Mouse (Mus musculus): ENCODE measurements around the gene Rnf7. TPM values are rescaled to one million over a fixed set of nuclear protein-coding genes. Genes with fewer than 3 reads are reported as not detected.

Gene Rnf7
- polyA plus RNA-seq, 1 experiment from 2014 or later = 205 TPM

DNA sequence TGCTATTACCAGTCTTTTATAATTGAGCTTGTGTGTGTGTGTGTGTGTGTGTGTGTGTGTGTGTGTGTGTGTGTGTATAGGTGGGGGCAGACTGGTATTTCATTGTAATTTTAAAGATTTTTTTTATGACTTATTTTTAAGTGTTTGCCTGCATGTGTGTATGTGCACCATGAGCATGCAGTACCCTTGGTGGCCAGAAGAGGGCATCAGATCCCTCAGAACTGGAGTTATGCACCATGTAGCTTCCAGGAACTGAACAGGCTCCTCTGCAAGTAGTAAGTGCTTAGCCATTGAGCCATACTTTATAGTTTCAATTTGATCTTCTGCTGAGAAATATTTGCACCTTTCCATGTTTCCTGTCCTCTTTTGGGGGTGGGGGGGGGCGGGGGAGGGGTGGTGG, 16.9 kb downstream of the Rnf7 start:
- H3K27me3 ChIP-seq = no peaks in the 10 kb centered on the region
- H3K9ac ChIP-seq = no peak overlapping the region
- H3K36me3 ChIP-seq = no peaks in the 10 kb centered on the region
- H3K27ac ChIP-seq (replicated peaks) = no peak overlapping the region
- H3K9me3 ChIP-seq = no peaks in the 10 kb centered on the region
- no peak overlapping the region for H3K4me2 ChIP-seq
- 0 out of 2 replicates have a peak, but pooled peaks cover 3% of the 10 kb centered on the region for H3K4me1 ChIP-seq (replicated peaks)
- ATAC-seq (ENCODE audit: low FRiP score, low read depth) = no peak
- WGBS = 60% methylated on average over 1 of the region's 1 CpGs
- no peak overlapping the region for H3K4me3 ChIP-seq

DNA sequence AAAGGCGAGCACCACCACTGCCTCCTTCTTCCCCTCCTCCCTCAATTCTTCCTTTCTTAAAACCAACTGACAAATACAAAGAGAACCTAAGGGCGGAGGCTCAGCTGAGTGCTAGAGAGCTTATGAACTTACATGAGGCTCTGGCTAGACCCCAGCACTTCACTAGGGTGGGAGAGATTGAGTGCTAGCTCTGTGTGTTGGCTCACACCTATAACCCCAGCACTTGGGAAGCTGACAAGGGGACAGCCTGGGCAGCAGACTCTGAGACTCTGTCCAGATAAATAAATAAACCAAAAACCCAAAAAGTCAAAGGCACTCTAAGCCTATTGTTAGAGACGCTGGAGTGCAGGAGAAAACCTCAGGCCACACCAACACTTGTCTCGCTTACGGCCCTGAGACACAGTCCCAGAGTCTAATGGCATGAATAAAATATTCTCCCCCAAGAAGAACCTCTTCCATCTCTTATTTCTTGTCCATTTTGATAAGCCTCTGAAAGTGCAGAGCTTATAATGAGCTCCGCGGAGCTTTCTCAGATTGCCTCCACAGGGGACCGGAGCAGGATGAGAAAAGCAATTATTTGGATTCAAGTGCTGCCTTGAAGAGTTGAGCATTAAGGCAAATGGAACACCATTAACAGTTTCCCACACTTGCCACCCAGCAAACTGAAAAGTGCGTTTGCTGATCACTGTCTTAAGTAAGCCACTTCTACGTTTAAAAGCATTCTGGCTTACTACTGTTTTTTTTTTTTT, 18.2 kb downstream of the Rnf7 start:
- Histone ChIP-seq H3K4me2 (no peak overlapping the region), H3K9ac (no peak overlapping the region), H3K9me3 (no peaks in the 10 kb centered on the region), H3K4me1 (replicated peaks) (0 out of 2 replicates have a peak, but pooled peaks cover 3% of the 10 kb centered on the region), H3K27ac (replicated peaks) (peak overlapping the region; percentile 49), H3K36me3 (no peaks in the 10 kb centered on the region), H3K4me3 (no peak overlapping the region), H3K27me3 (no peaks in the 10 kb centered on the region)
- WGBS = 71% methylated on average over 10 of the region's 10 CpGs
- no peak for ATAC-seq (ENCODE audit: low FRiP score, low read depth)

DNA sequence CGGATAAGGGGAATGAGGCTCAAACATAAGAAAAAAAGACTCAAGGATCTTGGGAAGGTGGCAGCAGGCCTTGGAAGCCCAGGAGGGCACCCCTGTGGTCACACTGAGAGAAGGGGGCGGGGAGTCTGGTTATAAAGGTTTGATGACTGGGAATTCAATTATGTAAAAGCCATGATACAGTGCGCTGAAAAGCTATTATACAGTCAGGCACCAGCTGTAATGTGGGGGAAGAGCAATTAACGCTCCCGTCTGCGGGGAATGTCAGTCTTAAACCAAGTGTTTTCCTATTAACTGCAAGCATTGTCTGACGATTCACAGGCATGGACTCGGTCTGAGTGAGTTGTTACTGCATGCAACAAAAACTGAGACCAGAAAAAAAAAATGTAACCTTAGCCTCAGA, 22.9 kb downstream of the Rnf7 start:
- no peak overlapping the region for H3K9ac ChIP-seq
- 37% methylated on average over 8 of the region's 8 CpGs for WGBS
- H3K4me2 ChIP-seq = no peak overlapping the region
- H3K9me3 ChIP-seq = no peaks in the 10 kb centered on the region
- H3K36me3 ChIP-seq = no peaks in the 10 kb centered on the region
- no peaks in the 10 kb centered on the region for H3K27me3 ChIP-seq
- H3K4me1 ChIP-seq (replicated peaks) = 0 out of 2 replicates have a peak, but pooled peaks cover 3% of the 10 kb centered on the region
- H3K4me3 ChIP-seq = no peak overlapping the region
- no peak for ATAC-seq (ENCODE audit: low FRiP score, low read depth)
- H3K27ac ChIP-seq (replicated peaks) = 0 out of 2 replicates have a peak overlapping the region, but pooled peaks have one; percentile 15

DNA sequence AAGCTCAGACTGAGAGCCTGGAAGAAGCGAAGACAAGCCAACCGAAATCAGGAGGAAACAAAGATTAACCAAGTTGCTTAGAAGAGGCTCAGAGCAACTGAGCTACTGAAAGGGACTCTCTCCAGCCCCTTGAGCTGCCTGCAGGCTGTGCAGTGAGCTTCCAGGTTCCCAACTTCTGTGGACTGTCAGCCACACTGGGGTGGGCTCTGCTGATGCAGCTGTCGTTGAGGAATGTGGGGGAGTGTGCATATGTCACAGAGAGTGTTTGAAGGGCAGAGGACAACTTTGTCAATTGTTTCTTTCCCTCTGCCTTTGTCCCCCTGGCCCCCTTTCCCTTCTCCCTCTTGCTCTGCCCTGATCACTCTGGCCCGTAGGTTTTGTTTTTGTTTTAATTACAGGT, 25.5 kb downstream of the Rnf7 start:
- no peaks in the 10 kb centered on the region for H3K27me3 ChIP-seq
- WGBS = 78% methylated on average over 4 of the region's 4 CpGs
- no peaks in the 10 kb centered on the region for H3K4me1 ChIP-seq (replicated peaks)
- H3K4me3 ChIP-seq = no peak overlapping the region
- no peak overlapping the region for H3K9ac ChIP-seq
- H3K27ac ChIP-seq (replicated peaks) = no peak overlapping the region
- H3K9me3 ChIP-seq = no peaks in the 10 kb centered on the region
- ATAC-seq (ENCODE audit: low FRiP score, low read depth) = no peak
- no peaks in the 10 kb centered on the region for H3K36me3 ChIP-seq
- no peak overlapping the region for H3K4me2 ChIP-seq

DNA sequence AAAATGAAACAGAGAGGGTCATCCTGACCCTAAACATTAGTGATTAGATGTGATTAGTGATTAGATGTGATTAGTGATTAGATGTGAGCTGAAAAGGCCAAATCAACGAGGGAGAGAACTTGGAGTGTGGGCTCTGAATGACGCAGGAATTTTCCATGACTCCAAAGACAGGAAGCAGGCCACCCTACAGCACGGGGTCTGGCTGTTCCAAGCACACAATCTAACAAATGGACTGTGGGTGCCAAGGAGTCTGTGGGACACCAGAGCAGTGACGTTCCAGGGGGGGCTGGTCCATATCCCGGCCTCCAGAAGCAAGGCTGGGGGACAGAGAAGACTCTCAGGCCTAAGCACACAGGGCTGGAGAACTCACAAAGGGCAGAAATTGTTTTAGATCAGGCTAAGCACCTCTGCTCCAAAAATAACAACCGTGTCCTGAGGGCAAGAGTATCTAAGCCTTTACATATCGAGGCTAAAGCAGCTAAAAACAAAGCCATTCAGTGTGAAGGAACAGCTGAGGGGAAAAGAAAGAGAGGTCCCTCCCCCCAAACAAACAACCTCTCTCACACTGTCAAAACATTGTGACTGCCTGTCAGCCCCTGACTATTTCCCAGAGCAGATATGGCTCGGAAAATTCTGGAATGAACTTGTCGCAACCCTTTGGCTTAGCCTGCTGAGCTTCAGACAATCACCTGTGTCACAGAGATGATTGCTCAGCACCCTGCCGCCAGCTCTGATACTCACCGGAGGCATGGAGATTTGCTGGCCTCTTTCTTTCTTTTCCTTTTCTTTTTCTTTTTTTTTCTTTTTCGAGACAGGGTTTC, 27.4 kb downstream of the Rnf7 start:
- 60% methylated on average over 12 of the region's 12 CpGs for WGBS
- Histone ChIP-seq H3K4me1 (replicated peaks) (no peaks in the 10 kb centered on the region), H3K36me3 (no peaks in the 10 kb centered on the region), H3K4me2 (no peak overlapping the region), H3K27ac (replicated peaks) (no peak overlapping the region), H3K9ac (no peak overlapping the region), H3K9me3 (no peaks in the 10 kb centered on the region), H3K27me3 (no peaks in the 10 kb centered on the region), H3K4me3 (no peak overlapping the region)
- ATAC-seq (ENCODE audit: low FRiP score, low read depth) = no peak

DNA sequence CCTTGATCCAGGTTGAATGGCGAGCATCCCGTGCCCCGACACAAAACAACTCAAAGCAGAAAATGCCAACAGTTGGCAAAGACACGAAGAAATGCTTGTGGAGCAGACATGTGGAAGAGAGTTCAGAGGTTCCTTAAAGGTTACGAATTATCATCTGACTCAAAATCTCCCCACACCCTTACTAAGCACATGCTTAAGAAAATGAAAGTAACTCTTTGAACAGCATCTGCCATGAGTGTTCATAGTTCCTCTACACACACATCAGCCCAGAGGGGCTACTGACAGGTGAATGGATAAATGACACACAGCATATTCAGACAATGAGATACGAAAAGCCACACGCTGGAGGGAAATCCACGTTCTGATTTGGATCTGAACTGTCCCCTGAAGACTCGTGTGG, 29.0 kb downstream of the Rnf7 start:
- H3K4me1 ChIP-seq (replicated peaks) = no peaks in the 10 kb centered on the region
- H3K4me2 ChIP-seq = no peak overlapping the region
- no peaks in the 10 kb centered on the region for H3K27me3 ChIP-seq
- H3K4me3 ChIP-seq = no peak overlapping the region
- no peak overlapping the region for H3K9ac ChIP-seq
- H3K9me3 ChIP-seq = no peaks in the 10 kb centered on the region
- 77% methylated on average over 9 of the region's 9 CpGs for WGBS
- no peak for ATAC-seq (ENCODE audit: low FRiP score, low read depth)
- no peak overlapping the region for H3K27ac ChIP-seq (replicated peaks)
- H3K36me3 ChIP-seq = no peaks in the 10 kb centered on the region

DNA sequence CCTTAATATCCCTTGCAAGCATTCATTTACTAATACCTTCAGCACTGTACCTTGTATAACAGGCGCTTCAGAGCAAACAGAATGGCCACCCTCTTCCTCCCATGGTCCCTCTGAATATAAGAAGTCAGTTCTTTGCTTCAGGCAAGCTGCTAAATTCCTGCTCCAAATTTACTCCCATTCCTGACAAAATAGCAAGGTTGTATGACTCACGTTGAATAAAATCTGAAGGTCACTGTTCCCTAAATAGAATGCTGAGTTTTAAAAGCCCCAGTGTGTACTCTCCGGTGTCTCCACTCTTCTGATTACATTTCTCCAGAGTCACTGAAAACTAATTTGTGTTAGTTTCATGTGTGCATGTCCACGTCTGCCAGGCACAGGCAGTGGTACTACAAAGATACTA, 33.1 kb downstream of the Rnf7 start:
- Histone ChIP-seq H3K4me3 (no peak overlapping the region), H3K9me3 (no peaks in the 10 kb centered on the region), H3K27me3 (no peaks in the 10 kb centered on the region), H3K4me1 (replicated peaks) (no peaks in the 10 kb centered on the region), H3K36me3 (no peaks in the 10 kb centered on the region), H3K9ac (no peak overlapping the region), H3K4me2 (no peak overlapping the region), H3K27ac (replicated peaks) (no peak overlapping the region)
- 77% methylated on average over 4 of the region's 4 CpGs for WGBS
- ATAC-seq (ENCODE audit: low FRiP score, low read depth) = no peak

DNA sequence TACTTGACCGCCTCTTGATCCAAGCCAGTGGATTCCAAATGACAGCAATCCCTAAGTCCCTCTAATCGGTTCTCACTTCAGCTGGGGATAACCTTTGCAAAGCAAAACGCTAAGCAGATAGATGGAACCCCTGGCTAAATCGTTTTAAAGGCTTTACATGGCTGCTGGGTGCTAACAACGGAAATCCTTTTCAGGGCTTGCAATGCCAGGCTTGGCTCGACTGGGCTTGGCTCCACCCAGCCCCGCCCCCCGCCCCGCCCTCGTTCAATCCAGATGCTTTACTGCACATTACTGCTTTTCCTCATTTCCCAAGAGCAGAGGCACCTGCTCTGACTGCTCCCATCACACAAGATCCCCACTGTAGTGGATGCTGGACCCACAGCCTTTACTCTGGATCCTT, 36.4 kb downstream of the Rnf7 start:
- peaks cover 19% of the 10 kb centered on the region for H3K4me1 ChIP-seq (replicated peaks)
- H3K4me3 ChIP-seq = no peak overlapping the region
- 25% methylated on average over 10 of the region's 10 CpGs for WGBS
- H3K9me3 ChIP-seq = no peaks in the 10 kb centered on the region
- ATAC-seq (ENCODE audit: low FRiP score, low read depth) = no peak
- no peaks in the 10 kb centered on the region for H3K36me3 ChIP-seq
- H3K4me2 ChIP-seq = no peak overlapping the region
- no peak overlapping the region for H3K9ac ChIP-seq
- no peaks in the 10 kb centered on the region for H3K27me3 ChIP-seq
- H3K27ac ChIP-seq (replicated peaks) = no peak overlapping the region

DNA sequence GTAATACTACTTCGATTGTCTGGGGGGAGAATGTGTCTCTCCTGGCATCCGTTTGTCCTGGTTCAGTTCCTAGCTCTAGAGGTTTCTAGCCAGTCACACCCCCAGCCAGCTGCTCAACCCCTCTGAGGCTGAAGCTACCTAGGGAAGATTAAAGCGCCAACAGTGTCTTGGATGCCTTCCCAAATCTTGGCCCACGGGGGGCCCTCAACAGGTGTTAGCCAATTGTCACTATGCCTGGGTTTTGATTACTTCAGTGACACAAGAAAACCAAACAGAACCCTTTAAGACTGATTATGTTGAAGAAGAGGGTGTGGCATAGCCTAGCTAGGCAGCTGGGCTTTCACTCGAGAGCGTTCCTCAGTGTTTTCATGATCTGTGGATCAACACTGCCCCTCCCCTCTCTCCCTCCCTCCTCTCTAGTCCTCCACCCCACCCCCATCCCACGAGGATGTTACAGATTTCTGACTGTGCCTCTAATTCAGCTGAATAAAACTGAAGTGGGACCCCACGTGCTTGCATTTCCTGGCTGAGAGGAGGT, 40.1 kb downstream of the Rnf7 start:
- peak; percentile 52 for ATAC-seq (ENCODE audit: low FRiP score, low read depth)
- no peaks in the 10 kb centered on the region for H3K27me3 ChIP-seq
- 2% methylated on average over 8 of the region's 8 CpGs for WGBS
- H3K36me3 ChIP-seq = no peaks in the 10 kb centered on the region
- H3K9ac ChIP-seq = peak overlapping the region; percentile 47
- H3K4me3 ChIP-seq = peak overlapping the region; percentile 40
- peak overlapping the region; percentile 75; the same call in 1 of the 2 replicates for H3K27ac ChIP-seq (replicated peaks)
- H3K9me3 ChIP-seq = no peaks in the 10 kb centered on the region
- peak overlapping the region; percentile 73 for H3K4me2 ChIP-seq
- H3K4me1 ChIP-seq (replicated peaks) = peaks cover 32% of the 10 kb centered on the region

DNA sequence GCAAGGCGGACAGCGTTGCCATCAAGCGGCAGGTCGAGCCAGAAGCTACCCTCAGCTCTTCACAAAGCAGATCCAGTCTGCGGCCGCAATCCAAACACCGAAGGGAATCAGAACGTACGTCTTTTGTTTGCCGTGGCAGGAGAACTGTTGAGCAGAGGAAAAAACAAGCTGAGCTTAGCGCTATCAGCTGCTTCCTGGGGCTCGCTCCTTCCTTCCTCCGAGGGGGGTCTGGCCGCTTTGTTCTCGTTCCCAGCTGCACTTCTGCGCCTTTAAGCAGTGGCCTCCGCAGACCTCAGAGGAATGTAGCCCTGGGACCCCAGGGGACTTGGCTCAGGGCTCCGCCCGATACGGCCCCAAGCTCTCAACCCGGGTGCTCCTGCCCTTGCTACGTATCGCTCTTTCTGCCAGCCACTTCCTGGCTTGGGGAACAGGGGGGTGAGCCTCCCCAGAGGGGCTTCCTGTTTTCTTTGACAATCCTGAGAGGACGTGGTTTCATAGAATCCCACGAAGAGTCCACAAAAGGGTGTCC, 40.6 kb downstream of the Rnf7 start:
- peak overlapping the region; percentile 40 for H3K4me3 ChIP-seq
- H3K27me3 ChIP-seq = no peaks in the 10 kb centered on the region
- H3K9me3 ChIP-seq = no peaks in the 10 kb centered on the region
- H3K4me1 ChIP-seq (replicated peaks) = peaks cover 32% of the 10 kb centered on the region
- no peaks in the 10 kb centered on the region for H3K36me3 ChIP-seq
- peak overlapping the region; percentile 75 for H3K27ac ChIP-seq (replicated peaks)
- H3K4me2 ChIP-seq = peak overlapping the region; percentile 73
- WGBS = under 1% methylated on average over 25 of the region's 25 CpGs
- peak overlapping the region; percentile 47 for H3K9ac ChIP-seq
- ATAC-seq (ENCODE audit: low FRiP score, low read depth) = peak; percentile 75

DNA sequence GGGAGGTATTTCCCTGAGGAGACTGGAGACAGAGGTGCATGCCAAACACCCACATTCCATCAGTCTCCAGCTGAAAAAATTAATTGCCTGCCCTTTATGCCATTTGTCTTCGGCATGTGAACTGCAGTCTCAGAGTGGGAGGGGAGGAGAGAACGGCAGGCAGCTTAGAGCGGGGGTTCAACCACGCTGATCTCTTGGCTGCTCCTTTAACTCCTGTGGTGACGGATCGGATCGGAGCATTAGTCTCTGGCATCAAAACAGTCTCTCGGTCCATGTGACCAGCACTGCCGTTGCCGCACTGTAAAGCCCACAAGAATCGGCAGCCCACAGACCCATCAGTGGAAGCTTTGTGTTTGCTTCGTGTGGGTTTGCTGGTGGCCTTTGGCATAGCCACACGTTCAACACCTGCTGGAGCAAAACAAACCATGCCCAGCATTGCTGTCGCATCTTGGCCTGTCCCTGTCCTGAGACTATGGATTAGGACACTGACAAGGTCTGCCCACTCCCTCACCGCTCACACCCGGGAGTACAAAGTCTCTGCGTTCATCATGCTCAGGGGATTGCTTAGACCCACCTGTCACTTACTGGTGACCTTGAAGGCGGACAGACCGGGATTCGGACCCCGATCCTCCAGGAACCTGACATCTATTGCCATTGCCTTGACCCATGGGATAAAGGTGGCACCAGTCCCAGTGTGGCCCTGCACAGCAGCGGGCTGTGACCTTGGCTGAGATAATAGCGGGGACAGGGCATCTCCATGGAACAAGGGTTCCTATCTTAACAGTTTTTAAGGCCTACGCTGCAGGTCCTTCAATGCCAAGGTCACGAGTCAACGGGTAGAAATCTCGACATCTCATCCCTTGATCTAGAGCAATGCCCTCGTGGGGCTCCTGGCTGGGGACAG, 41.3 kb downstream of the Rnf7 start:
- no peaks in the 10 kb centered on the region for H3K36me3 ChIP-seq
- H3K27me3 ChIP-seq = no peaks in the 10 kb centered on the region
- peaks cover 32% of the 10 kb centered on the region for H3K4me1 ChIP-seq (replicated peaks)
- no peaks in the 10 kb centered on the region for H3K9me3 ChIP-seq
- H3K4me2 ChIP-seq = peak overlapping the region; percentile 73
- peak overlapping the region; percentile 75 for H3K27ac ChIP-seq (replicated peaks)
- H3K4me3 ChIP-seq = peak overlapping the region; percentile 40
- peak overlapping the region; percentile 47 for H3K9ac ChIP-seq
- ATAC-seq (ENCODE audit: low FRiP score, low read depth) = peak; percentile 61
- WGBS = 5% methylated on average over 28 of the region's 28 CpGs

Measured in hindbrain, embryonic 15.5 days (tissue).